Mouse (Mus musculus) ovary, postnatal 14 days (tissue): ENCODE measurements at regions not wholly inside any gene's neighbourhood (a gene's known extent, or its start where the extent isn't known, plus 50 kb on each side); places are given as distances from the start of the nearest gene placed in this dataset.

ENCODE experiments used
- DNase-seq: peaks from one replicate; pipeline ENCODE4 v3.0.0; 2022; ENCODE audit warnings: low spot score

- no peak for DNase-seq
Observed at GRCm38 (mm10) chr1:61135597-61136545, 158.1 kb downstream of the Icos start.

DNA sequence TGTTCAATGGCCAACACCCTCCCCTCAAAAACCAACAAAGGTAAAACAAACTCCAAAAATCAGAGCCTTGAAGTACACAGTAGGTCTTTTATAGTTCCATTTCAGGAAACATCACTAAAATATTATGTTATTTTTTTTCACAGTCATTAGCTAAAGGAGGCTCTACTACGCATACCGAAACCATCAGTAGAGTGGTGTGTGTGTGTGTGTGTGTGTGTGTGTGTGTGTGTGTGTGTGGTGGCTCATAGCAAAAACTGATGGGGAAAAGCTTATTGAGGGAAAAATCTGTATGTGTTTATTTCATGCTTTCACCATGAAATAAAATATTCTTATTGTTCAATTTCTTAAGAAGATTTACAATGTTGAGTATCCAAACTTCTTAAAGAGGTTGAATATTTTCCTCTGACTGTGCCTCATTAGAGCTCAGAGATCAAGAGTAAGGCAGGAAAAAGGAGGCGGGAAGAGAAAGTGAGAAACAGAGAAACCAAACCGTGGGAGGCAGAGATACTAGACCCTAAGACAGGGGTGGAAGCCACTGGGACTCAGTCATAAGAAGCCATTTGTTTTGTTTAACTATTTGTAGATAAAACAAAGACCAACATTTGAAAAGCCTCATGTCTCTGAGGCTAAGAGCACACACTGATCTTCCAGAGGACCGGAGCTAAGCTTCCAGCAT is 159.6 kb downstream of the Icos start:
- DNase-seq = no peak

- DNase-seq = no peak
Observed at GRCm38 (mm10) chr1:61137954-61138353, 160.2 kb downstream of the Icos start.

DNA sequence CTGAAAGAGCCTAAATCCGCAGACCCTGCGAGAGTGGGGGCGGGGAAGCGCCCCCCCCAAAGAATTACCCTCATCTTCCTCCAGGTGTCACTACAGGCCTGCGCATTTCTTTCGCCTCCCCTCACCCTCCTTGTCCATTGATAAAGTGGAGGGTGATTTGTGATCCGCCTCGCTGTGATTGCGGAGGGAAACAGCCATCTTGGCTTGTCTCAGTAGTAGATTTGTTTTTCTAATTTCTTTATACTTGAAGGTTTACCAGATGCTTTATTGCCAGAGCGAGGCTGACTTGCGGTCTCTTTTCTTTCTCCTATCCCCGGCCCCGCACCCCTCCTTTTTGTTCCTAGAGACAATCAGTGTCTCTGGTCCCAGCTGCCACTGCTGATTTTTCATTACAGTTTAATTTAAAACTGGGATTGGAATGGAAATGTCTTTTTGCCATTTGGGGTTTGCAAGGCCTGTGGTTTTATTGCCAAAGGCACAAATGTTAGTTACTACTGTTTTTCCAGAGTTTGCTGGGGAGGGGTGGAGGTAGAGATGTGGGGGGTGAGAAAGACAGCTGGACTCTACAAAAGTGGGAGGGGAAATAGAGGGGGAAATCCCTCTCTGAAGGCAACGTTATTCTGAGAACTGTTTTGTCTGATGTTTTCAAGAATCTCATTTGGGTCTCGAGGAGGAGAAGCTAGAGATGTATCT is 161.7 kb downstream of the Icos start:
- peak; percentile 25 for DNase-seq

DNA sequence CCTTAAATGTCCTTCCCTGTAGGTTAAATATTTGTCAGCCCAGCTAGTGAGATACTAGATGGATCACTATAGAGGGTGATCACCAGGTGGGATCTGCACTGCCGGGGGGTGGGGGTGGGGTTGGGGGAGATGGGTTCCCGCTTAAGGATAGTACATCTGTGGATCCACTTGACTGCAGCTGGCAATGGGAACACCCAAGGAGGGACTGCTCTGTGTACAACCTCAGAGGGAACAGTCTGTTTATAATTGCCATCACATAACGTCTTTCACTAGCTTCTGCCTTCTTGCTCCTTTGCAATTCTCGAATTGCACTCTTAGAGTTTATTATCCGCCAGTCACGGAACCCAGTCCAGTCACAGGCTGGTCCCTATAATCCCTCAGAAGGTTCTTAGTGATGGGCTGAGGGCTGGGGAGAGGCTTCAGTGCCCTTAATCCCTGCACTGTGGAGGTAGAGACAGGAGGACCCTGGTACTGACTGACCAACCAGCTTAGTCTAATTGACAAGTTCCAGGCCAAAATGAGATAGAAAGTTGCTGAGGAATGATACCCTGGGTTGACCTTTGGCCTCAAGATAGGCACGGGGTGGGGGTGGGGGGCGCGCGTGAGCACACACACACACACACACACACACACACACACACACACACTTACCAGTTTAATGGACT is 162.4 kb downstream of the Icos start:
- DNase-seq = no peak

GRCm38 (mm10) chr1:61140870-61141591 is 163.3 kb downstream of the Icos start:
- DNase-seq = no peak

- DNase-seq = no peak
Observed at GRCm38 (mm10) chr1:61141592-61141930, 163.8 kb downstream of the Icos start.

DNA sequence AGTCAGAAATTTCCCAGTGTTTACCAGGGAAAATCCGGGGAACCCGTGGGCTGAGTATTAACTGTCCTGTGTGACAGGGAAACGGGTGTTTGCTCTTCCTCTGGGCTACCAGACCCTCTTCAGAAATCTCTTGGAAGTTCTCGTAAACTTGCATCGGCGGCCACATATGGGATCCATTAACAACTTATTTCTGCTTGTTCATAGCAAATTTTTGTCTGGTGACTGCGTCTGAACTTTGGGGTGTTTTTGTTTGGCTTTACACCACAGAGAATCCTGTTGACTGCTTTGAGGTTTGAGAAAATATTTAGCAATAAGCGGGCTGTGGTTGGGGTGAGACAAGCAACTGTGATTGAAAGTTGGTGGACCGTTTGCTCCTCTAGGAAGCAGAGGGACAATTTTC is 164.2 kb downstream of the Icos start:
- no peak for DNase-seq

DNA sequence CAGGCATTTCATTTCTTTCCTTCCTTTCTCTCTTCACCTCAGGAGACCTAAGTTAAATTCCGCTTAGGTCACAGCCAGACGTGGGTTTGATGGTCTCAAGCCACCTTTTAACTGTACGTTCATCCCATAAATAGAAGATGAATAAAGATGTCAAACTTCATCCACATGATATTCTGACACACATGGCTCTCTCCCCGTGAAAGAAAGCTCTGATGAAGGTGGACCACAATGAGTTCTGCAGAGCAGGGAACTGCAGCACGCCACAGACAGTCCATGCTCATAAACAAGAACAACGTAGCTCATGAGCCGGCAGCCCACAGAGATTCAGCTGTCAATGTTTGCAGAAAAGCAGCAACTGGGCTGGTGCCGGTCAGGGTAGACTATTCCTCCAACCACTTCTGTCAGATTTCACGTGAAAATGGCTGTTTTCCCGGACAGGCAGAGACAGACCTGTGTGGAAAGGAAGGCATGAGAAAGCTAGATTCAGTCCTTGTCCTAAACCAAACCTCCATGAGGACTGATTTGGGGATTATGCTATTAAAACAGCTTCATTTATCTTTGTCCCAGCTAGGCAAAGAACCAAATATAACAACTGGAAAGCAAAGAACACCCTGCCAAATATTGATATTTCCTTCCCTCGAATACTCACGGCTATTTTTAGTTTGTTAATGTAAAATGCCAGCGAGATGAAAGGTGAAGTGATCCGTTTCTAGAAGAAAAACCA is 165.5 kb downstream of the Icos start:
- DNase-seq = no peak

- no peak for DNase-seq
Observed at GRCm38 (mm10) chr1:61143754-61144066, 166.0 kb downstream of the Icos start.

- DNase-seq = no peak
Observed at GRCm38 (mm10) chr1:61145013-61145412, 167.3 kb downstream of the Icos start.

GRCm38 (mm10) chr1:61145572-61145971 is 167.8 kb downstream of the Icos start:
- DNase-seq = no peak

DNA sequence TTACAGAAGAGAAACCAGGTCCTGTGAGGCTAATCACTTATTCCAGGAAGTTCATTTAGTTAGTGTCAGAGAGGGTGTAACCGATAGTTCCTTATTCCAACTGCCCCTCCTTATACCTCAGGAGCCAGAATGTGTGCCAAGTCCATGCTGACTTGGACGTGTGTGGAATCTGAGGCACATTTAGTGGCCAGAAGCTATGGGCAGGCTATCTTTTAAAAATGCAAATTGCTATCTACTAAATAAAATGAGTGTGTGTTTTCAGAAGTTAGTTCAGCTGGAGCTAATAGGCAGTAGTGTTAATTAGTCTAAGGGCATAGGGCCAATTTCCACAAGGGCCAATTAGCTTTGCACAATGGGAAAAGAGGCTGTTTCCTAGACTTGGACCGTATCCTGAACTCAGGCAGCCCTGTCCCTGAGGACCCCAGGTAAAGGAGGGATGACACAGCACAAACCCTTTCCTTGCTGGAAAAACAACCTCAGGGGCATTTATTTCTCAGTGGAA is 168.5 kb downstream of the Icos start:
- no peak for DNase-seq

- DNase-seq = no peak
Observed at GRCm38 (mm10) chr1:61151742-61152141, 174.0 kb downstream of the Icos start.

DNA sequence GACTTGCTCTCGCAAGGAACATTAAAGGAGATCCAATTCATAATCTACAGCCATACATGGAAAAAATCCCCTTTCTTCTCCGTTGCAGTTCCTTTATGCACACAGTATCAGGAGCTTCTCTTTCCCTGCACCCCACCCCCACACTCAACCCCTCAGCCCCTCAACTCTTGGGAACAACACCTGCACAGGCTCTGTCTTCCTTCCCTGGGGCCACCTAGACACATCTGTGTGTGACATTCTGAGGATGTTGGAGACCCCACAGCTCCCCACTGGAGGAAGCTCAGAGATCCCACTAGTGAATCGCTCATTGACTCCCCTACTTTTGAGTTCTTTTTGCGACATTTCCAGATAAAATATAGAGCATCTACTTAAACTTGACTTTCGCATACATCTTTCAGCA is 174.4 kb downstream of the Icos start:
- no peak for DNase-seq

- no peak for DNase-seq
Observed at GRCm38 (mm10) chr1:61154216-61154615, 176.5 kb downstream of the Icos start.

DNA sequence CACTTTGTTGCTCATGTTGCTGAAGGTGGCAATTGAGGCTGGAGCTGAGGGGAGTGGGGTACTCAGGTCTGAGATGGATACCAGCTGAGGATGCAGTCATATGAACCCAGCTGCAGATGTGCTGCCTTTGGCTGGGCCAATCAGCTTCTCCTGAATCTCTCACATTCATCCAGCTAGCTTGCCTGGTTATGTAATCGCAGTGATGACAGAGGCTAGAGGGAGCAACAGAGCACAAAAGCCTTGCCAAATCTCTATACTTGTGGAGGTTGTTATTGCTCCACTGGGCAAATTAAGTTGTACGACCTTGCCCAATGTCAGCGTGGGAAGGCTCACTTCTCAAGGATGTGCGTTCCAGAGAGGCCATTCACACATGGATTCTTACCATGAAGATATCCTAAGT is 179.5 kb downstream of the Icos start:
- DNase-seq = no peak

DNA sequence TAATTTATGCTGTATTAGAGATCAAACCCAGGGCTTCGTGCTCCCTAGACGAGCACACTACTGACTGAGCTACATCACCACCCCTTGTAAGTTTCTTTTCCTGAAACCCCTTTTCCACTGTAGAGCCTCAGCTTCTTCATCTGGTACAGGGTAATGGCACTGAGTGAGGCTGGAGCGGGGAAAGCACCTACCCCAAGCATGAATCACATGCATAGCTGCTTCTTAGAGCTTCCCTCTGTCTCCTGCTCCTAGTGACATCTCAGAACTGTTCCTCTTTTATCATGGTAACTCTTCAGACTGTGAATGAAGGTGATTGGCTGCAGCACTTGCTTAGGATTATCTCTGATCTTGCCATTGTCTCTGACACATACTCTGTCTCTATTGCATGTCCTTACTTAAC is 182.8 kb downstream of the Icos start:
- no peak for DNase-seq

DNA sequence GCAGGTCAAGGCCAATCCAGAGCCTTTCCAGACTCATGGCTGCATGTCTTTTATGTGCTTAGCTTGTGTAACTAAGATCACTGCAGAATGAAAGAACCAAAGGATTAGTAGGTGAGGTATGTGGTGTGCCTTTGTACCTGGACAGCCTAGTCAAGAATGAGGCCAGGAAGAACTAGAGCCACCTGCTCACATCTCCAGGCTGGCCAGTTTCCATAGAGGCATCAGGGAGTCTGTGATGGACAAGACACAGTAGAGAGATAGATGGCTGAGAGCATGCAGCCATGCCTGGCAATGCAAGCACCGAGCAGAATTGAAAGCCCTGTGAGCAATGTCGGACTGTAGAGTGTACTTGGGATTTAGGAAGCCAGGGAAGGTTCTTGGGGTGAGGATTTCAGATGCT is 186.5 kb downstream of the Icos start:
- no peak for DNase-seq

GRCm38 (mm10) chr1:61171941-61172340 is 194.2 kb downstream of the Icos start:
- no peak for DNase-seq

DNA sequence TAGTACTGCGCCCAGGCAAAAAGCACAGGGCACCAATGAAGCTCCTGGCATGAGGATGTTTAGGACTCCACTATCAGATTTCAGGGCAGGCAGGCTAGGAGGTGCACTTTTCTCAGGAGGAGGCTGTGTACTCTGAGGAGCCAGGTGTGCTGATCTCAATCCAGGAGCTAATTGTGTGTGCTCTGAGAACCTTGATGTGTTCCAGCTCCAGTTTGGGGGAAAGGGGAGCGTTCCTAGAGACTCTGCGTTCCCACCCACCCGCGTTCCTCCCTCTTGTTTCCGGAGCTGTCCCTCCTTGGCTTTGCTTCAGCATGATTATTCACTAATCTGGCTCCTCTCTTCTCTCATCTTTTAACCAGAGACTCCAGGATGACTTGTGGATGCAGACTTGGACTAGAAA is 195.2 kb downstream of the Icos start:
- DNase-seq = no peak
